Mouse (Mus musculus): ENCODE results near the gene Numbl.

GRCm38 (mm10) chr7:27274916-27275315 lies 16.7 kb downstream of the Numbl start:
- TF ChIP-seq CTCF (IDR thresholded peaks at IDR 0.05) (no peak), EP300 (IDR thresholded peaks at IDR 0.05; ENCODE audit: insufficient read depth, low read depth, low read length) (no peak)
